Mouse (Mus musculus) hindbrain, embryonic 10.5 days (tissue): Measurements from ENCODE around the gene Tctex1d2. TPM values are rescaled to one million over a fixed set of nuclear protein-coding genes. Genes with fewer than 3 reads are reported as not detected.
"Not testable (repeated sequence)": the region's sequence is repeated elsewhere in the genome, so short reads cannot be mapped to it uniquely, and the experiment has no call there.

Experiments used
- DNase-seq: peaks from one replicate; pipeline ENCODE4 v3.0.0-alpha.2; 2017; ENCODE audit warnings: low spot score
- H3K27ac ChIP-seq: fragments of 300-500 bp; sonication (generic); 2 replicates; pipeline ENCODE4 v1.5.1; 2016; ENCODE audit warnings: mild to moderate bottlenecking, moderate library complexity
- H3K27me3 ChIP-seq: fragments of 300-500 bp; sonication (generic); 2 replicates; pipeline ENCODE4 v1.6.1; 2016; ENCODE audit warnings: mild to moderate bottlenecking; ENCODE audit not compliant: poor library complexity, insufficient read depth, severe bottlenecking
- H3K36me3 ChIP-seq: fragments of 300-500 bp; sonication (generic); 2 replicates; pipeline ENCODE4 v1.6.1; 2016; ENCODE audit warnings: mild to moderate bottlenecking, moderate library complexity
- H3K4me1 ChIP-seq: fragments of 300-500 bp; sonication (generic); replicated peaks from 2 replicates; pipeline ENCODE4 v1.6.1; 2016; ENCODE audit warnings: mild to moderate bottlenecking
- H3K4me3 ChIP-seq: fragments of 300-500 bp; sonication (generic); 2 replicates; pipeline ENCODE4 v1.5.1; 2016; ENCODE audit warnings: mild to moderate bottlenecking, moderate library complexity
- H3K9me3 ChIP-seq: fragments of 300-500 bp; sonication (generic); 2 replicates; pipeline ENCODE4 v1.6.1; 2016; ENCODE audit warnings: mild to moderate bottlenecking, moderate library complexity
- whole genome bisulfite sequencing: fragments of 180-500 bp; shearing (Covaris S2); methylation state at CpG from one replicate; pipeline ENCODE4 v1.1.7; 2016; 5-methylcytosine and 5-hydroxymethylcytosine counted together
- polyA plus RNA-seq: library from polyadenylated mRNA; unstranded; fragments of >200 nt; fragmentation: Nextera tagmentation; extraction: Ambion mirVana; gene quantifications from 2 replicates; pipeline ENCODE4 v1.2.1, GENCODE M21; 2016

The Tctex1d2 gene
- polyA plus RNA-seq, 1 experiment from 2014 or later, result 35.9 TPM

DNA sequence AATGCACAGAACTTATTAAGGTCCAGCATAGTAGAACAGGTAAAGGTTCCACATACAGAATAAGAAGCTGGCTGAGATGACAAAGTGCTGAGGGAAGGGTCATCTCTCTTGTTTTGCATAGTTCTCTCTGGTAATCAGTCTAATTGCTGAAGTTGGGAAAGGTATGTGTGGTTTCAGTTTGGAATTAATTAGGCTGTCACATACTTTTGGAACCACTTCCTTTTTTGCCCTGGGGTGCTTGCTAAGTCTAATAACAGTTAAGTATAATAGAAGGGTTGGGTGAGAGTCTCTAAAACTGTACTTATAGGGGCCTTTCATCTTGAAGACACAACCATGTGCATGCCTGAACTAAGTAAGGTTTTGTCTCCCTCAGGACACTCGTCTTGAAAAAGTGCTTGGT, 17.2 kb downstream of the Tctex1d2 start:
- no peak overlapping the region for H3K27ac ChIP-seq
- peaks cover 4% of the 10 kb centered on the region for H3K4me1 ChIP-seq
- DNase-seq, result no peak
- no peaks in the 10 kb centered on the region for H3K9me3 ChIP-seq
- H3K4me3 ChIP-seq, result no peak overlapping the region
- peaks cover 6% of the 10 kb centered on the region; the same call in 1 of the 2 replicates for H3K36me3 ChIP-seq
- 83% methylated on average over 1 of the region's 1 CpGs for WGBS
- H3K27me3 ChIP-seq, result no peaks in the 10 kb centered on the region

GRCm38 (mm10) chr16:32437266-32437665, 17.8 kb downstream of the Tctex1d2 start:
- Histone ChIP-seq H3K4me3 (no peak overlapping the region), H3K27ac (no peak overlapping the region), H3K36me3 (peaks cover 7% of the 10 kb centered on the region; the same call in 1 of the 2 replicates), H3K27me3 (no peaks in the 10 kb centered on the region), H3K9me3 (no peaks in the 10 kb centered on the region), H3K4me1 (no peaks in the 10 kb centered on the region)
- no peak for DNase-seq
- WGBS, result 98% methylated on average over 1 of the region's 1 CpGs

- DNase-seq, result no peak
- Histone ChIP-seq H3K27me3 (no peaks in the 10 kb centered on the region), H3K27ac (no peak overlapping the region), H3K36me3 (peaks cover 11% of the 10 kb centered on the region; the same call in 1 of the 2 replicates), H3K4me3 (no peak overlapping the region), H3K9me3 (no peaks in the 10 kb centered on the region), H3K4me1 (no peaks in the 10 kb centered on the region)
- WGBS, result 90% methylated on average over 3 of the region's 3 CpGs
Measured at GRCm38 (mm10) chr16:32441432-32441831, 21.9 kb downstream of the Tctex1d2 start.

- not testable (repeated sequence) for DNase-seq, H3K27me3 ChIP-seq, H3K9me3 ChIP-seq, H3K4me1 ChIP-seq, H3K27ac ChIP-seq, H3K4me3 ChIP-seq
- peaks cover 11% of the 10 kb centered on the region; the same call in 1 of the 2 replicates for H3K36me3 ChIP-seq
- 88% methylated on average over 3 of the region's 3 CpGs for WGBS
Measured at GRCm38 (mm10) chr16:32444615-32445014, 25.1 kb downstream of the Tctex1d2 start.

- DNase-seq, result no peak
- no peaks in the 10 kb centered on the region for H3K4me1 ChIP-seq
- H3K4me3 ChIP-seq, result no peak overlapping the region
- H3K27me3 ChIP-seq, result no peaks in the 10 kb centered on the region
- H3K9me3 ChIP-seq, result no peaks in the 10 kb centered on the region
- H3K27ac ChIP-seq, result no peak overlapping the region
- peaks cover 11% of the 10 kb centered on the region; the same call in 1 of the 2 replicates for H3K36me3 ChIP-seq
- 96% methylated on average over 1 of the region's 1 CpGs for WGBS
Measured at GRCm38 (mm10) chr16:32445558-32445957, 26.1 kb downstream of the Tctex1d2 start.

DNA sequence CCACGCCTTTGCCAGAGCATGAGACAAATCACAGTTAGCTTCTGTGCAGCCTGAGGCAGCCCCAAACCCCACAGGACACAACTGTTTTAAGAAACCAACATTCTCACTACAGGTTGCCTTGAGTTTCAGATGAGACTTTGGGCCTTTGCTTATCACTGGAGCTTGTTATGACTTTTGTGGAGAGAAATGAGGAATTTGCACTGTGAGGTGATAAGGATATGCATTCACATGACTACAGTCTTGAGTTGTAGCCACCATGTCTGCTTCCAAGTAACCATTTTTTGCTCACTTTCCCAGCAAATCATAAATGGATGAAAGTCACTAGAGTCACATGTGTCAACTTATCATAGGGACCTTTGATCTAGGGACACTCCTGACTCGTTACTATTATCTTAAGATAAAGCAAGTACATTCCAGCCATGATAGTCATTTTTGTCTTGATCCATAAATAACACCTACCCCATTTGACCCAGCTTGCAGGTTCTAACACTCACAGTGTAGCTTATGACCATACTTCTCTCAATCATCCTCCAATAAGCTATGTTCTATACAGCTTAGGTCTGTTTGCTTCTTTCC, 27.1 kb downstream of the Tctex1d2 start:
- Histone ChIP-seq H3K27me3 (no peaks in the 10 kb centered on the region), H3K9me3 (no peaks in the 10 kb centered on the region), H3K4me1 (no peaks in the 10 kb centered on the region), H3K27ac (no peak overlapping the region), H3K4me3 (no peak overlapping the region), H3K36me3 (peaks cover 7% of the 10 kb centered on the region; the same call in 1 of the 2 replicates)
- 87% methylated on average over 2 of the region's 2 CpGs for WGBS
- DNase-seq, result no peak

- Histone ChIP-seq H3K9me3 (no peaks in the 10 kb centered on the region), H3K27ac (no peak overlapping the region), H3K36me3 (peaks cover 19% of the 10 kb centered on the region), H3K4me1 (no peaks in the 10 kb centered on the region), H3K27me3 (no peaks in the 10 kb centered on the region), H3K4me3 (no peak overlapping the region)
- no peak for DNase-seq
- 90% methylated on average over 3 of the region's 3 CpGs for WGBS
Measured at GRCm38 (mm10) chr16:32449665-32450064, 30.2 kb downstream of the Tctex1d2 start.

- H3K27me3 ChIP-seq, result no peaks in the 10 kb centered on the region
- no peak overlapping the region for H3K4me3 ChIP-seq
- peaks cover 23% of the 10 kb centered on the region for H3K36me3 ChIP-seq
- H3K27ac ChIP-seq, result no peak overlapping the region
- 97% methylated on average over 2 of the region's 2 CpGs for WGBS
- H3K9me3 ChIP-seq, result no peaks in the 10 kb centered on the region
- H3K4me1 ChIP-seq, result no peaks in the 10 kb centered on the region
- no peak for DNase-seq
Measured at GRCm38 (mm10) chr16:32450133-32450532, 30.6 kb downstream of the Tctex1d2 start.

DNA sequence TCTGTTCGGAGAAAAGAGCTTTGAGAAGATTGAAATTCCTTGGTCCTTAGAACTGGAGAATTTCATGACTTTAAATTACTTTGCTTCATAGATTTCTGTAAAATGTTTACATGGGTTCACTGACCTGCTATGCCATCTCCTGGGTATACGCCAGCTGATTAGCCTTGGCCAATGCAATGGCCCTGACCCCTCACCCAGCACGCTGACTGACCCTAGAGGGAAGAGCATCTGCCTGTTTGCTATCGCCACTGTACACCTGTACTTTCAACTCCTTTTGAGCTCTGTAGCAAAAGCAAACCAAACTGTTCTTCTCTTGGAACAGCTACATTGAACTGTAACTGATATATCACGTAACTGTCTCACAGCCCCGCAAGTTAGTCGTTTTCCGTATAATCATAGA, 33.6 kb downstream of the Tctex1d2 start:
- H3K36me3 ChIP-seq, result peaks cover 40% of the 10 kb centered on the region
- H3K27me3 ChIP-seq, result no peaks in the 10 kb centered on the region
- no peaks in the 10 kb centered on the region for H3K4me1 ChIP-seq
- H3K27ac ChIP-seq, result no peak overlapping the region
- WGBS, result 94% methylated on average over 8 of the region's 8 CpGs
- H3K4me3 ChIP-seq, result no peak overlapping the region
- DNase-seq, result no peak
- no peaks in the 10 kb centered on the region for H3K9me3 ChIP-seq

GRCm38 (mm10) chr16:32454646-32455045, 35.1 kb downstream of the Tctex1d2 start:
- H3K4me3 ChIP-seq, result no peak overlapping the region
- H3K9me3 ChIP-seq, result no peaks in the 10 kb centered on the region
- 76% methylated on average over 5 of the region's 5 CpGs for WGBS
- DNase-seq, result peak; percentile 20
- no peaks in the 10 kb centered on the region for H3K27me3 ChIP-seq
- H3K36me3 ChIP-seq, result peaks cover 48% of the 10 kb centered on the region
- no peaks in the 10 kb centered on the region for H3K4me1 ChIP-seq
- H3K27ac ChIP-seq, result no peak overlapping the region

GRCm38 (mm10) chr16:32456086-32456485, 36.6 kb downstream of the Tctex1d2 start:
- Histone ChIP-seq H3K4me1 (no peaks in the 10 kb centered on the region), H3K9me3 (no peaks in the 10 kb centered on the region), H3K4me3 (no peak overlapping the region), H3K27me3 (no peaks in the 10 kb centered on the region), H3K27ac (no peak overlapping the region), H3K36me3 (peaks cover 50% of the 10 kb centered on the region)
- DNase-seq, result no peak

GRCm38 (mm10) chr16:32456761-32457160, 37.3 kb downstream of the Tctex1d2 start:
- 90% methylated on average over 1 of the region's 1 CpGs for WGBS
- Histone ChIP-seq H3K27ac (no peak overlapping the region), H3K27me3 (no peaks in the 10 kb centered on the region), H3K4me1 (no peaks in the 10 kb centered on the region), H3K9me3 (no peaks in the 10 kb centered on the region), H3K36me3 (peaks cover 47% of the 10 kb centered on the region), H3K4me3 (no peak overlapping the region)
- DNase-seq, result no peak

DNA sequence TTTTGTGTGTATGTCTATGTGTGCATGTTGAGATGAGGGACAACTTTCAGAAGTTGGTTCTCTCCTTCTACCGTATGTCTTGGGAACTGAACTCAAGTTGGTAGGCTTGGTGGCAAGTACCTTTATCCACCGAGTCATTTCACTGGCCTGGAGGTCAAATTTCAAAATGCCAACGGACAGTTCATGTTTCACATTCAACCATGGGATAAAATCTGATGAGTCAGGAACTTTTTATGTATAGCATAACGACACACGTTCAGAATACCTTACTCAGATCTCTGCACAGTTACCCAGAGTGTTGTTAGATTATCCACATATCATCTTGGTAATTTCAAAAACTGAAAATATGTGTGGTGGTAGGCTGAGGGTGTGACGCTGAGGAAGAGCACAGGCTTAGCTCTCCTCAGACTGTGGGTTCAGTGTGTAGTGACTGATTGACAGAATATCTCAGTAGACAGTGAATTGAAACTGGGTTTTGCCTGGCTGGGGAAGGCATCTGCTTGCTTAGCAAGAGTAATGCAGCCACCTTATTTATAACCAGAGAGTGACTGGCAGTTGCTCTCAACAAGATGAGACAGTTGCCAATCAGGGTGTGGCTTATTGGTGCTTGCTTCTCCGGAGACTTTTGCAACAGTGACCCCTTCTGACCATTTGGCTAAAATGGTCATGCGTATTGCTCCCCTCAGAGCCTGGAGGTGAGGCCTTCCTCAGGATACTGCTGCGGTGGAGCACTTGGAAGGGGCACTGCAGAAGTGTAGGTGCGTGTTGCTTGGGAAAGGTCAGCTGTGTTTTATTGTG, 38.3 kb downstream of the Tctex1d2 start:
- peak; percentile 29 for DNase-seq
- no peak overlapping the region for H3K4me3 ChIP-seq
- no peaks in the 10 kb centered on the region for H3K9me3 ChIP-seq
- H3K4me1 ChIP-seq, result no peaks in the 10 kb centered on the region
- no peaks in the 10 kb centered on the region for H3K27me3 ChIP-seq
- 70% methylated on average over 10 of the region's 10 CpGs for WGBS
- H3K36me3 ChIP-seq, result peaks cover 42% of the 10 kb centered on the region
- H3K27ac ChIP-seq, result no peak overlapping the region
